Mouse (Mus musculus): Measurements from ENCODE around the gene Rab11fip5. TPM values are rescaled to one million over a fixed set of nuclear protein-coding genes. Genes with fewer than 3 reads are reported as not detected.
A peak's percentile ranks its signal among the peaks of the same experiment; 100 is the strongest.

The Rab11fip5 gene
- 10 to 100 TPM; 50.3 to 52.9 TPM for total RNA-seq (2021)
- long read RNA-seq, full-length matches to known transcripts: 6 of 29 reads
- long read RNA-seq, partial matches to known transcripts: 8 of 29 reads
- long read RNA-seq, other reads (novel, unspliced or antisense): 15 of 29 reads

DNA sequence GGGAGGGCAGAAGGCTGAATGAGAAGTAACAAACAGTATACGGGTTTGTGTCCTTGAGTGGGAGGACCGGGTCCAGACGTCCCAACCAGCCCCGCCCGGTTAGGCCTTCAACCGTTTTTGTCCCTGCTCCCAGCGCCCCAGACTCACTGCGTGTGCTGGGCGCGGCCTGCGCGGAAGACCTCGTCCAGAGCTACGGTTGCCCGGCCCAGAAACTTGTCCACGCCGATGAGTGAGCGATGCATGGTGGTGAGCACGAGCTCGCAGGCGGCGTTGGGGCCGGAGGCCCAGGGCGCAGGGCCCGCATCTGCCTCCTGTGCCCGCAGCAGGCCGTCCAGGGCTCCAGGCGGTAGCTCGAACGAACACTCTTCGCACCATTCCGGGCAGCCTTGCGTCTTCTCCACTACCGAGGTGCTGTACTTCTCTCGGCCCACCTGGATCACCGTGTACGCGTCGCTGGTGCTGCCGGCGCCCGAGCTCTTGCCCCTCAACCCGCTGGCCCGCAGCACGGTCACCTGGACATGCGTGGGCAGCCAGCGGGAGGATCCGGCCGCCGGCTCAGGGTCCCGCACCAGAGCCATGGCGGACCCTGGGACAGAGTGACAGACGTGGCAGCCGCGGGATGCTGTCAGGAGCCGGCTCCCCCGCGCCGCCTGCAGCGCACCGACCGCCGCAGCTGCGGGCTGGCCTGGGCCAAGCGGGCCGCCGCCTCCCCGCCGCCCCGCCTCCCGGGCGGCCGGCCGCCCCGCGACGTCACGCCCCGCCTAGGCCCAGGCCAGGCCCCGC lies at the start of gene Rab11fip5:
Rab11fip5 (minus strand) TSS at position 684 of the 783 bp plus-strand sequence.
- DNase-seq (ENCODE audit: low spot score in 2 of 2): no peak

GRCm38 (mm10) chr6:85423836-85424379 lies 49.5 kb upstream of the Rab11fip5 start, which contains the start of gene Noto:
TSS of gene Noto (plus strand) at chr6:85423886.
- no peak for DNase-seq (ENCODE audit: low spot score in 2 of 2)

DNA sequence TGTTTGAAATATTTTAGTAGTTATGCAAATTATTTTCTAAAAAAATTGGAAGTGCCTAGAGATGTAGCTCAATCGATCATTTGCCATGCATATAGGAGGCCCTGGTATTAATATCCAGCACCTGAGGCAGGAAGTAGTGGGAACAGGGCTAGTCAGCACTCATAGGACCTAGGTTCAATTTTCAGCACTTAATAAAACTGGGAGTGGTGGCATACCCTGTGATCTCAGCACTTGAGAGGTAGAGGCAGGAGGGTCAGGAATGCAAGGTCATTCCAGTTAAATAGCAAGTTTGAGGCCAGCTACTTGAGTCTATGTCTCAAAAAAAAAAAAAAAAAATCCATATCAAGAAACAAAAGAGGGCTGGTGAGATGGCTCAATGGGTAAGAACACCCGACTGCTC lies 44.7 kb upstream of the Rab11fip5 start:
- DNase-seq (ENCODE audit: low spot score in 2 of 2): no peak

DNA sequence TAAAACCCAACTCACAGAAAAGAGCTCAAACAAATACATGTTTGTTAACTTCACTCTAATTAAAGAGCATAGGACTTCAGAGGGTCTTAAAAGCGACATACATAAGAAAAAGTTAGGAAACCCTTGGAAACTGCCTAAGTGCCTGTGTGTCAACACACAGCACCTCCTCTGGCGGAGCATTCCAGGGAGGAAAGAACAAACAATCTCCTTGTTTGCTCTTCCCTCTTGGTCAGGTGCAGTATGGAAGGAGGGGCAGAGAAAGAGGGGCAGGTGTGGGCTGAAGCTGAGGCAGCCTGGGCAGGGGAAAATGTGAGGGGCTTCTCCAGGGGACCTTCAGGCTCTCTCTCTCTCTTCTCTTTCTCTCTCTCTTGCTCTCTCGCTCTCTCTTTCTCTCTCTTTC lies 41.4 kb upstream of the Rab11fip5 start:
- DNase-seq (ENCODE audit: low spot score in 2 of 2): no peak

DNA sequence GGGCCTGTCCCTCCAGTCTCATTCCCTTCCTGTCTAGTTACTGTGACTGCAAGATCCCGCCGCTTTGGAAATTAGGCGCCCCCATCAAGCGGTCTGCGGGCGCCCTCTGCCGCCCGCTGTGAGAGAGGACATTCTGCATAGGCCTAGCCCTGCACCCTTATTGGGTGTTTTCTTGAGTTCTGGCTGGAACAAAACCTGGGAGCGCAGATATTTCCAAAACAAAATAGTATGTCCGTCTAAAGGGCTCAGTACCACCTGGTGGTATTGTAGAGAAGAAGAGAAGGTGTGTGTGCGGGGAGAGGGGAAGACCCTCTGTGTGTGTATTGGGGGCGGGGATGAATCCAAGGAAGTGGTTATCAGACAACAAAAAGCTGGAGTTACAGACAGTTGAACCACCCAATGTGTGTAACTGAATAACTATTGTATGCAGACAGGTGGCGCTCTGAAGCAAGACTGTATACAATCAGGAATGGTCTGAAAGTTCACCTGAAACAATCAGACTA lies 36.4 kb upstream of the Rab11fip5 start:
- peak; percentile 64 to 70 for DNase-seq (ENCODE audit: low spot score in 2 of 2)

DNA sequence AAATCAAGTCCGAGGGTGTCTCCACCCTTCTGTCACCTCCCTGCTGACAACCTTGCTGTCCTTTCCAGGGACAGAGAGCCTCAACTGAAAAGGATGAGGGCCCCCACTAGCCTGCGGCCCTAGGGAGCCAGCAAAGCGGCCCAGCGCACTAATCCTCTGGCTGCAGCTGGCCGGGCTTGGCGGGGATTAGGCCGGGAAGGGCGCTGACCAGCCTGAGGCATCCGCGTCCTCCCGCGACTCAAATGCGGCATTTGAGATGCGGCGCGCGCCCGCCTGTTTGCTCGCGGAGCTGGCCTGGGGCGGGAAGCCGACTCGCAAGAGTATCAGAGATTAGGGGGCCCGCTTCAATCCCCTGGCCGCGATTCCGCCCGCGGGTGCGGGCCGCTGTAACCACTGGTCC lies 34.6 kb upstream of the Rab11fip5 start:
- peak in 1 of 2 experiments; percentile 29 for DNase-seq (ENCODE audit: low spot score in 2 of 2)

GRCm38 (mm10) chr6:85403039-85403438 lies 28.6 kb upstream of the Rab11fip5 start:
- no peak for DNase-seq (ENCODE audit: low spot score in 2 of 2)

- DNase-seq (ENCODE audit: low spot score in 2 of 2): no peak
These were observed 28.2 kb upstream of the Rab11fip5 start for GRCm38 (mm10) chr6:85402613-85403012.

DNA sequence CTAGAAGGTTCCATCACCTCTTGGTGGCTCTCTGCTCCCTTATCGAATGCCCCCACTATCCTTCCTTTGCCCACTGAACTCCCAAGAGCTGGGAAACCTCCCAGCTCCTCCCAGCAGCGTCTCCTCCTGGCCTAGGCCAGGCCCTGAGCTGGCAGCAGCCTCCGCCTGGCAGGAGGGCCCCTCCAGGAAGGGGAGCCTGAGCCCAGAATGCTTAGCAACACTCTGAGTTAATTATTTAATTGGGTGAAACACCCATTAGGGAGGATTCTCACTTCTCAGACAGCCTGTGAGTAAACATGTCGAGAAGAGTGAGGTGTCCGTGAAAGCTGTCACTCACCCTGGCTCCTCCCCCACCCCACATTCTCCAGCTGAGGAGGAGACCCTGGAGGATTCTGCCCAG lies 25.3 kb upstream of the Rab11fip5 start:
- peak; percentile 40 to 43 for DNase-seq (ENCODE audit: low spot score in 2 of 2)

DNA sequence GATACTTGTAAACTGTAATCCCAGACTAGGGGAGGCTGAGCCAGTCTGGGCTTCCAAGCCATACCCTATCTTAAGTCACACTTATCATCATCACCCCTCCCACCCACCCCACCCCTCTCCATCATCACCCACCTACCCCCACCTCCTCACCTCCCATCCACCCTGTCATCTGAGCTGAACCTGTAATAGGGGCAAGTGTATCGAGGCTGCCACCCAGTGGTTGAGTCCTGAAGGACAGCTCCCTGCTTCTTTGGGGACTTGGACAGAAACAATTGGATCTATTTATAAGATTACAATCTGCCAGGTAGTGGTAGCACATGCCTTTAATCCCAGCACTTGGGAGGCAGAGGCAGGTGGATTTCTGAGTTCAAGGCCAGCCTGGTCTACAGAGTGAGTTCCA lies 22.7 kb upstream of the Rab11fip5 start:
- peak; percentile 51 to 55 for DNase-seq (ENCODE audit: low spot score in 2 of 2)

DNA sequence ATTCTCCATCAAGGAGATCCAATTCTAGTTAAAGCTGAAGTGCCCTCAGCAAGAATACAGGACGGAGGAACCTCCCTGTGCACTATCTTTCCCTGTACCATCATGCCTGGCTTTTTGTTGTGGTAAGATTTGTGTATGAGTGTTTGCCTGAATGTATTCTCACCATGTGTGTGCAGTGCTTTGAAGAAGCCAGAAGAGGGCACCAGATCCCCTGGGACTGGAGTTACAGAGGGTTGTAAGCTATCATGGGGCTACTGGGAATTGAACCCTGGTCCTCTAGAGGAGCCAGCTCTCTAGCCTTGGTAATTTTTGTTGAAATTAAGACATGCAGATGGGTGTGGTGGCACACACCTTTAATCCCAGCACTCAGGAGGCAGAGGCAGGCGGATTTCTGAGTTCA lies 20.9 kb upstream of the Rab11fip5 start:
- DNase-seq (ENCODE audit: low spot score in 2 of 2): no peak

DNA sequence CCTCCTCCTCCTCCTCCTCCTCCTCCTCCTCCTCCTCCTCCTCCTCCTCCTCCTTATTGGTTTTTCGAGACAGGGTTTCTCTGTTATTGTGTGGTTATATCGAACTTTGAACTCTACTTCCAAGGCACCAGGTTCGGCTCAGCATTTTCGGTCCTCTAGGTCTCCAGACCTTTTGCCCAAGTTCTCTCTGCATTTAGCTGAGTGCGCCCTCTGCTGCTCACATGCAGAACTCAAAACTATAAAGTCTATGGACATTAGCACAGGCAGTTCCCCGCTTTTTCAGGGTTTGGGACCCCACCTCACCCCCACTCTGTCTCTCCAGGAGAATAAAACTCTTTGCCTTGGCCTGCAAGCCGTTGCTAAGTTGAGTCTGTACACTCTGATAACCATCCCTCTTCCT lies 17.4 kb upstream of the Rab11fip5 start:
- peak; percentile 77 to 79 for DNase-seq (ENCODE audit: low spot score in 2 of 2)

DNA sequence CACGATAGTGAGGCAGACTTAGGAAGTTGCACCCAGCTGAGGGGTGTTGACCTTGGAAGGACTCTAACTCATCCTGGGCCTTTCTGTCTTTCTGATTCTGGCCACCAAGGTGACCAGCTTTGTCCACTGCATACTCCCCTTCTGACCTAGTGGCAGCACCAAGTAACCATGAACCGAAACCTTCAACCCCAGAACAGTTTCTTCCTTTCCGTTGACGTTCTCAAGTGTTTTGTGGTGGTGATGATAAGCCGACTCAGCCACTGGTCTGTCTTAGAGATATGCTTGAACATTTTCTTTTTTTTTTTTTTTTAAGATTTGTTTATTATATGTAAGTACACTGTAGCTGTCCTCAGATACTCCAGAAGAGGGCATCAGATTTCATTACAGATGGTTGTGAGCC lies 14.2 kb upstream of the Rab11fip5 start:
- no peak for DNase-seq (ENCODE audit: low spot score in 2 of 2)

- DNase-seq (ENCODE audit: low spot score in 2 of 2): no peak
These were observed 8.4 kb upstream of the Rab11fip5 start for GRCm38 (mm10) chr6:85382791-85383190.

GRCm38 (mm10) chr6:85381648-85382020 lies 7.2 kb upstream of the Rab11fip5 start:
- no peak for DNase-seq (ENCODE audit: low spot score in 2 of 2)

DNA sequence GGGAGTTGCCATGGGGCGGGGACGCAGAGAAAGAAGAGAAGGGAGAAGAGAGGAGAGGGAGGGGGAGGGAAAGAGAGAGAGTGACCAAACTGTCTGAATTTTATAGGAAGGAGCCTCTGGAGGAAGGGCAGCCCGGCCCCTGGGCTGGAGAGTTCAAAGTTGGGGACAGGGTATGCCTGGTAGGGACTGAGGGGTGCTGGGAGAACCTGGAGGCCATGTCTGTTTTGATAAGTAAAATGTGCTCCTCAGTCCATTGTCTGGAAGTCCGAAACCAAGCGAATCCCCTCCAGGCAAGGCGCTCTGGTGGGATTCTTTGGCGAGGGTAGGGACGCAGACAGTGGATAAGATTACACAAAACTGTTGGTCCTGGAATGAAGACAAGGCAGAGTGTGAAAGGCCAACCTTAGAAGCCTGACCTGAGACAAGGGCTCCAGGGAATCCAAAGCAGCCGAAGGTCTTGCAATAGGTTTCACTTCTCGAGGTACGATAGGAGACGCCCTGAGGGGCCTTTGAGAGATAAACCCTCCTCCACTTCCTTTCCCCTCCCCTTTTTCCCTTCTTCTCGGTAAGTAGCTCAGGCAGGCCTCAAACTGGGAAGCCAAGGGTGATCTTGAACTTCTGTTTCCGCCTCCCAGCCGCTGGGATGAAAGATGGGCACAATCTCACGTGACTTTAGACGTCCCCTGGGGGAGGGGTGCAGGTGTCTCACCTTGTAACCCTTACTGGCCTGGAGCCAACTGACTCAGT lies 6.6 kb upstream of the Rab11fip5 start:
- no peak for DNase-seq (ENCODE audit: low spot score in 2 of 2)

DNA sequence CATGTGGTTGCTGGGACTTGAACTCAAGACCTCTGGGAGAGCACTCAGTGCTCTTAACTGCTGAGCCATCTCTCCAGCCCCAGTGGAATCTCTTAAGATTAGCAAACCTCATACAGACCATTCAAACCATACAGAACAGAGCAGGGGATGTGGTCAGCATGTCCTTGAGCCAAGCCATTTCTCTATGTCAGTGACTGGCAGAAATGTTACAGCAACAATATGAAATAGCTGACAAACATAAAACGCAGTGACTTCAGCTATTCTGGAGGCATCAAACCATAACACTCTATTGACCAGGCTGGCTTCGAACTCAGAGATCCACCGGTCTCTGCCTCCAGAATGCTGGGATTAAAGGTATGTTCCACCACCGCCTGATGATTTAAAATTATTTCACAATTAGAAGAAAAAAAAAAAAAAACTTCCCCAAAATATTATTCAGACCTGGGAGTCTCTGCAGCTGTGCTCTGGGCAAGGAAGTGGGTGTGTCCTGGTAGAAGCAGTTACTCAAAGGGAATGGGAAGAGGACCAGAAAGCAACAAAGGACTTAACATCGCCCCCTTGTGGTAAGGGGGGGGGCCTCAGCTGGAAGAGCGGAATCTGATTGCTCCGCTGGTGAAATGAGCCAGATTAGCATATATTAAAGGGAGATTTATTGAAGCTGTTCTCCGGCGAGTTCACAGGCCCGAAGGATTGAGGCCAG lies 5.9 kb upstream of the Rab11fip5 start:
- DNase-seq (ENCODE audit: low spot score in 2 of 2): peak; percentile 73 to 80

DNA sequence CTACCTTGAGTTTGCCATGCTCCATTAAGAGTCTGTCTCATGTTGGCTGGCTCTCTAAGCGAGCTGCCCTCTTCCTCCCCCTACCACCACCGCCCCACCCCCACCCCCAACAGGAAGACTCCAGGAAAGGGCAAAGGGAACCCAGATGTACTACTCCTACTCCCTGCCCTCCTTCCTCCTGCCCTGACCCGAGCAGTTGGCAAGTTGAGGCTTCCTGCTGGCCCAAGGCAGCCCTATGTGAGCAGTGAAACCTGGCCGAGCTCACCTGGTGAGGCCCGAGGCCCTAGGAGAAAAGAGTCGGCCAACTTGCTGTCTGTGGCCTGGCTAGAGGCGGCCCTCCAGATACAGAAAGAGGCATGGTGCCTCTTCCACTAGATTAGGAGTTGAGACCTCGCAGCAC lies 4.2 kb upstream of the Rab11fip5 start:
- no peak for DNase-seq (ENCODE audit: low spot score in 2 of 2)

- no peak for DNase-seq (ENCODE audit: low spot score in 2 of 2)
These were observed 3.4 kb upstream of the Rab11fip5 start for GRCm38 (mm10) chr6:85377876-85378275.

DNA sequence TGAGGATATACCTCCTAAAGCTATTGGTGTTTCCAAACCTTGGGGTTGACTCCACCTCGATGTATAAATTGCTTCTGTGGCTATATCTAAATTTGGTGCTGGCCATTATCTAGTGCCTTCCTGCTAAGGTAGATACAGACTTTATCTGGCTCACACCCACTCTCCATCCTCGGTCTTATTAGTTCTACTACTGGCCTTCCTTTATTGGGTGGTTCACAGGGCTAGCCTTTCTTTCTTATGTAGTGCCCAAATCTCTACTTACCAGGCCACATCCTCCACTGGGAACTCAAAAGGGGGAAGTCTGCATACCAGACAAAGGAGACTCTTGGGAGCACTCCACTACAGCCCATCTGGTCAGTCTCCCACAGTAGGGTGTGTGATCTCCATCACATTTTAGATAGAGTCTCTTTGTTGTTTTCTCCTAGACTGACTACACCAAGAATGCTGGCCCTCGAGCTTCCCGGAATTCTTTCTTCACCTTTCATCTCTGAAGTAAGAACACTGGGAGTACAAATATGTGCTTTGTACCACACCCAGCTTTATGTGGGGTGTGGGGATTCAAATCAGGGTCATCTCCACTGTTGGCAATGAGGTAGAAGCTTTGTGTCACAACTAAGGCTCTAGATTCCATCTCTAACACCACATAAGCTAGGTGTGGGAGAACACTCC lies 2.8 kb upstream of the Rab11fip5 start:
- DNase-seq (ENCODE audit: low spot score in 2 of 2): no peak

DNA sequence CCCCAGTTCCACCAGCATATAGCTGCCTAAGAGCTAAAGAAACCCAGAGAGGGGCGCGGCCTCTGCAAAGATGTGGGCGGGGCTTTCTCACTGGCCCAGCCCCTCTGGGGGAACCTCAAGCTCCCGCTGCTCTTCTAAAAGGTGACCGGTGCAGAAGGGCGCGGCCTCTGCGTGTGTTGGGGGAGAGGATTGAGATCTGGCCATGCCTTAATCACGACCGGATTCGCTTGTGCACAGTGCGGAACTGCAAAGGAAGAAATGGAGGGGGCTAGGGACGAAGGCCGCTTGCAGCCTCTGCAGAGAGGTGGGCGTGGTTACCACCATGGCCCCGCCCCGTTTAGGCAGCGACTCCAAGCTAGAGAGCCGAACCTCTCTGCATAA lies 290 bp upstream of the Rab11fip5 start:
- peak; percentile 89 to 94 for DNase-seq (ENCODE audit: low spot score in 2 of 2)
